Mouse (Mus musculus) gastrocnemius, postnatal 10 days (tissue): ENCODE data around the gene Gm14214. TPM values are rescaled to one million over a fixed set of nuclear protein-coding genes. Genes with fewer than 3 reads are reported as not detected.

Source experiments
- DNase-seq: peaks from one replicate; pipeline ENCODE4 v3.0.0; 2021; ENCODE audit warnings: mixed read lengths
- total RNA-seq, 2 experiments: library from RNA; stranded (reverse); gene quantifications; 2 replicates each; pipeline ENCODE4 v1.2.3; 2021

Gene Gm14214
- total RNA-seq, 2 experiments from 2014 or later: not detected

DNA sequence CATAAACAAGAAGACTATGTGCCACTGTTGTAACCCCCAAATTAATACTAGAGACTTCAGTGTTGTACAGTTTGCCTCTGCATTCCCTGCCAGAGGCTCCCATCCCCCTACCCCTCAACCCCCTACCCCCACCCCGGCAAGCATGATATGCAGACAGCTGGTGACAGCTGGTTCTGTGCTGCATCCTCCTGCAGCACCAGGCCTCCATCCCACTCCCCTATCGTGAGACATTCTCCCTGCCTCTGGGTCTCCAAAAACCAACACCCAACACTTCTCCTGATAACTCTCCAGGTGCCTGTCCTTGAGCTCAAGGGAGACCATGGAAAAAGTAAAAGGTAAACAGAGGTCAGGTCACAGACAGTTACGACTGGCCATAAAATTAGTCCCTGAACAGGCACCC, 40.1 kb downstream of the Gm14214 start:
- DNase-seq: no peak

DNA sequence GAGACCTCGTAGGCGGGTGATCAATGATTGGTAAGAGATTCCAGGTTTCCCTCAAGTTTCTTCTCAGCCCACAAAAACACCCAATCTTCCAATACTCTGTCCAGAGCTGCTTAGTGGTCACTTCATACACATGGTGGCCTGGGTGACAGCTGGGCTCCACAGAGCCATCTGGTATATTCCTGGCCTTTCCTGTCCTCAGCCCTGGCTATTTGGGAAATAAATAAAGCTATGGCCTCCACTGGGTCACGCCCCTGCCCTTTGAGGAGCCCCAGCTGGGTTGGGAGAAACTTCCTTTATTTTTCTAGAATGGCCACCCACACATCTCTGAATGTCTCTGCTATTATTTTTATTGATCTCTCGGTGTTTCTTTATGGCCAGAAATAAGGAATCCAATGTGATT, 46.4 kb downstream of the Gm14214 start:
- no peak for DNase-seq

DNA sequence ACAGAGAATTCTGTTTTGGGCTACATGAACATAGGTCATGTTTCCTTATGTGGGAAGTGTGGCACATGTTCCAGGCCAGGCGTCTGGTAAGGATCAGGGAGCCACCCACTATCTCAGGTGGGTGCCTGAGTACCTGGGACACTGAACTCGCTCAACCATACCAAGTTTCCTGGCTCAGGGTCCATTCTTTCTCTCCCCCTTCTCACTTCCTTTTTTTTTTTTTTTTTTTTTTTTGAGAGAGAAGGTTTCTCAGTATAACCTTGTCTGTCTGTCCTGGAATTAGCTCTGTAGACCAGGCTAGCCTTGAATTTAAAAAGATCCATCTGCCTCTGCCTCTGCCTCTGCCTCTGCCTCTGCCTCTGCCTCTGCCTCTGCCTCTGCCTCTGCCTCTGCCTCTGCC, 49.5 kb downstream of the Gm14214 start:
- DNase-seq: no peak

Other genes with a start within 250 kb of the Gm14214 start
- under 1 TPM in 1 of 2 experiments, not detected in 1; 0.81 TPM for gene 1700003F12Rik, start 222.9 kb downstream of the Gm14214 start, total RNA-seq
- gene Actl10, start 218.3 kb downstream of the Gm14214 start, total RNA-seq: not detected
- under 1 TPM; 0.73 to 0.79 TPM for gene Necab3, start 211.1 kb downstream of the Gm14214 start, total RNA-seq
- gene E2f1, start 200.1 kb downstream of the Gm14214 start, total RNA-seq: 1 to 10 TPM; 6.3 to 8.7 TPM
- 10 to 100 TPM; 15.1 to 16.1 TPM for gene Pxmp4, start 166.3 kb downstream of the Gm14214 start, total RNA-seq
- 1 to 10 TPM; 1.8 to 2.3 TPM for gene Zfp341, start 156.7 kb downstream of the Gm14214 start, total RNA-seq
- not detected for gene 4930519P11Rik, start 156.6 kb downstream of the Gm14214 start, total RNA-seq
- gene Chmp4b, start 118.3 kb downstream of the Gm14214 start, total RNA-seq: 100 to 1,000 TPM; 104 to 110 TPM
- 100 to 1,000 TPM; 129 to 134 TPM for gene Raly, start 21.1 kb upstream of the Gm14214 start, total RNA-seq
- gene a, start 21.4 kb upstream of the Gm14214 start, total RNA-seq: not detected
- 100 to 1,000 TPM; 106 to 109 TPM for gene Eif2s2, start 122.9 kb upstream of the Gm14214 start, total RNA-seq
- gene Gm14226, start 248.2 kb upstream of the Gm14214 start, total RNA-seq: not detected